Mouse (Mus musculus): ENCODE measurements around the gene Pcca. TPM values are rescaled to one million over a fixed set of nuclear protein-coding genes. Genes with fewer than 3 reads are reported as not detected.

Pcca gene
- total RNA-seq, 4 experiments from 2014 or later: 39.4 to 45.6 (median 43.6) TPM

DNA sequence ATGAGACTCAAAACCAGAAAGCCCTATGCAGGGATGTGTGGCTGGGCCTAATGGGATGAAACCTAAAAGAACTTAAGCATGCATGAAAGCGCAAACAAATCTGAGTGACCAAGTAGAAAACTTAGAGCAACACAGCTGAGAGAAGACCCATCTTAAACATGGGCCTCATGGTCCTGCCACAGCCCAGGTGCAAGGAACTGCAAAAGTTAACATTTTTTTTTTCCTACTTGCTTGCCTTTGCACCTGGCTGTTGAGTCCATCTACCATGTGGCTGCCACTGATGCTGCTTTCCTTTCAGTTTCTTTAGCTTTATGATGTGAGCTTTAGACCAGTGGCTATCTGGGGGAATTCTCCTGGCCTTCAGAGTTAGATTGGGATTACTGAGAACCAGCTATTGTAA, 383.6 kb downstream of the Pcca start:
- no peak for DNase-seq (ENCODE audit: low spot score in 2 of 2)

DNA sequence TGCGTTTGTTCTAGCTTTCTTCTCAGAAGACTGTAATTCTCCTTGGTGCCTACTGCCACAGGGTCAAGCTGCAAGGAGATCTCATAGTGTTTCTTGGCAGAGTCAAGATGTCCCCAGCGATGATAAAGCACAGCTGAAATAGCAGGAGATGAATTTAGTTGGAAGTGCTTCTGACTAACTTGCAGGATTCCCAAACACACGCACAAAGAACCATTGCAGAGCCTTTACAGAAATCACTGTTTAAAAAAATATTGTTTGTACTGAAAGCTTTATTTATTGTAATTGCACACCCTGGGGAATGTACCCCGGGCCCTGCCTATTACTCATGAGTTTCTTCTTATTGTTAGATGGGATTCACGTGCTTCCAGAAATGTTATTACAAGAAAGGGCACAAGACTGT, 385.9 kb downstream of the Pcca start:
- no peak for DNase-seq (ENCODE audit: low spot score in 2 of 2)

DNA sequence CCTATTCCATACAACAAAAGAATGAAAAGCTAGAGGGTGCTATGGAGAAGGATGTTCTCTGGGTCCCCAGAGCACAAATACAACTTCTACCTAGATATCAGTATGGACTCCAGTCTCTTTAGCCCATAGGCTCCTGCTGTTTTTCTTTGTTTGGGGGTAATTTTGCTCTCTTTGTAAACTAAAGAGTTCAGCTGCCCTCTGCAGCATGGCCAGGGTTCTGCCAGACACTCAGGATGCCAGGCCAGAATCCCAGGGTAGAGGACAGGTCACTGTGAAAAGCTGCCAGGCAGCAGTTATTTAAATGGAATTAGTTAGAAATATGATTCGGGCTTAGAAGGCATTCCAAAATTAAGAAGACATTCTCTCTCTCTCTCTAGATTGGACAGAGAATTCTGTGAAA, 402.3 kb downstream of the Pcca start:
- DNase-seq (ENCODE audit: low spot score in 2 of 2): no peak

Other genes with a start within 250 kb of the Pcca start
- gene Gm5089, start 83.2 kb upstream of the Pcca start, total RNA-seq (2022): not detected
- gene Zic5, start 68.6 kb upstream of the Pcca start, total RNA-seq (2022): not detected
- not detected for gene Zic2, start 58.9 kb upstream of the Pcca start, total RNA-seq (2022)
- gene Gm10837, start 43.7 kb upstream of the Pcca start, total RNA-seq (2022): not detected

All from gastrocnemius, adult 8-10 months (tissue).